Mouse (Mus musculus) adrenal gland, adult (tissue): ENCODE measurements around the gene Gpr137c.

Experiments
- DNase-seq, 2 experiments: peaks; one replicate each; pipeline ENCODE4 v3.0.0; 2022 to 2023; ENCODE audit warnings: low spot score in 1 of 2; ENCODE audit not compliant: inconsistent age in 2 of 2

The Gpr137c gene

DNA sequence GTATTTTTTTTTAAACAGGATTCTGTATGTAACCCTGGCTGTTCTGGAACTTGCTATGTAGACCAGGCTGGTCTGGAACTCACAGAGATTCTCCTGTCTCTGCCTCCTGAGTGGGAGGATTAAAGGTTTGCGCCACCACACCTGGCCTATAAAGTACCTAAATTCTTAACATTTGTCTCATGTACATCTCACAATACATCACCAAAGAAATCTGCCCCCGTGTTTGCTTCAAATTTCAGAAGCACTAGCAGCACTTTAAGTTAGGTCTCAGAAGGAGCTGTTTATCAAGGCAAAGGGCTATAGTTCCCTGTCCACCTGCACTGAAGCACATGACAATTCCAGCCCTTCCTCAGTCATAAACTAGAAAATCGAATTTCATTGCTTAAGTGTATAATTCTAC lies 62.5 kb downstream of the Gpr137c start:
- DNase-seq, result no peak

DNA sequence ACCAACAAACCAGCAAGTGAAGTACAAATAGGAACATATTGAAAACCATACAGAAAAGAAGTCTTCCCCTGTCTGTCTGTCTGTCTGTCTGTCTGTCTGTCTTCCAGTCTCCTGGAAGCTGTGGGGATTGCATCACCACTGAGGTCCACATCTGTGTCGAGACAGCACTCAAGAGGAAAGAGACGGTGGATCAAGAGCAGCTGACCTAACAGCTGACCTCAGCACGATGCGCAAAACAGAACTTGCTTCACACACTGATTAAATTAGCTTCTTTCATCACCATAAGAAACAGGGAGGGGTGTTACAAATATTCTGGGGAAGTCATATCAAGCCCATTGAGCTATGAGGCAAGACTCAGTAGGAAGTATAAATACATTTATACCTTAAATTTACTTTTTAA lies 72.1 kb downstream of the Gpr137c start:
- no peak for DNase-seq

DNA sequence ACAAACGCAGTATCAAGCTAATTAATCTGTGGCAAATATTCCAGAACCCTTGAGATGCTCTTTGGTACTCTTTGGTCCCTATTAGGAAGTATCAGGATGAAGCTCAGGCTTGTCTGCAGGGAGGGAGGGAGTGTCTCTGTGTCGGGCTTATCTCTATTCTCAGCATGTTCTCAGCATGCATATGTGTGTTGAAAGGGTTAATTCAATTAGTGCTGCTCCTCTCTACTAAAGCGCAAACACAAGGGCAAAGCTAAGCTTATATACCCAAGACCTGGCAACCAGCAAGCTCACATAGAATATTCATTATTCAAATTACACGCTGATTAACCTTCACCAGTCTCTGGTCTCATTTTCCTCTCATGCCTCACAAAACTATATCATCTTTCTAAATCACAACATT lies 84.4 kb downstream of the Gpr137c start:
- no peak for DNase-seq

DNA sequence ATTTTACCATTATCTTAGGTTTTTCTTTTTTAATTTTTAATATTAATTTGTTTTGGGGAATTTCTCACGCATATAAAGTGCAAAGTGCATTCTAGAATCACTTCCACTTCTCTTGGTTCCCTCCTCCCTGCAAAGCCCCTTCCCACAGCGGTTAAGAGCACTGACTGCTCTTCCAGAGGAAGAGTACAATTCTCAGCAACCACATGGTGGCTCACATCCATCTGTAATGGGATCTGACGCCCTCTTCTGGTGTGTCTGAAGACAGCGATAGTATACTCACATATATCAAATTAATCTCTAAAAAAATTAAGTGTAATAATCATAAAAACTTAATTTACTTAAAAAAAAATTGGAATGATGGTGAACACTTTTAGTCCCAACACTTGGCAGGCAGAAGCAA lies 84.9 kb downstream of the Gpr137c start:
- no peak for DNase-seq

DNA sequence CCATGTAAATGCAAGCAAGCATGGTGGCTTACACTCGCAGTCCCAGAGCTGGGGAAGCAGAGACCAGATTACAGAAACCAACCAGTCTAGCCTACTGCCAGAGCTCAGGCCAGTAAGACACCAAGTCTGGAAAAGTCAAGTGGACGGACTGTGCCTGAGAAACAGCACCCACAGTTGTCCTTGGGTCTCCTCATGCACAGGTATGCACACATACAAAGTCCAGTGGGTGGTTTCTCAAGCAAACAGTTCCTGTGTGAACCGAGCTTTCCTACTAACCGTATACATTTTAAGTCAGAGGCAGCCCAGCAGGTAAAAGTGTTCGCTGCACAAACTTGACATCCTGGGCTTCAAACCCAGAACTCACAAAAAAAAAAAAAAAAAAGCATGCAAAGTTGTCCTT lies 86.3 kb downstream of the Gpr137c start:
- DNase-seq, result peak in 1 of 2 experiments; percentile 16

DNA sequence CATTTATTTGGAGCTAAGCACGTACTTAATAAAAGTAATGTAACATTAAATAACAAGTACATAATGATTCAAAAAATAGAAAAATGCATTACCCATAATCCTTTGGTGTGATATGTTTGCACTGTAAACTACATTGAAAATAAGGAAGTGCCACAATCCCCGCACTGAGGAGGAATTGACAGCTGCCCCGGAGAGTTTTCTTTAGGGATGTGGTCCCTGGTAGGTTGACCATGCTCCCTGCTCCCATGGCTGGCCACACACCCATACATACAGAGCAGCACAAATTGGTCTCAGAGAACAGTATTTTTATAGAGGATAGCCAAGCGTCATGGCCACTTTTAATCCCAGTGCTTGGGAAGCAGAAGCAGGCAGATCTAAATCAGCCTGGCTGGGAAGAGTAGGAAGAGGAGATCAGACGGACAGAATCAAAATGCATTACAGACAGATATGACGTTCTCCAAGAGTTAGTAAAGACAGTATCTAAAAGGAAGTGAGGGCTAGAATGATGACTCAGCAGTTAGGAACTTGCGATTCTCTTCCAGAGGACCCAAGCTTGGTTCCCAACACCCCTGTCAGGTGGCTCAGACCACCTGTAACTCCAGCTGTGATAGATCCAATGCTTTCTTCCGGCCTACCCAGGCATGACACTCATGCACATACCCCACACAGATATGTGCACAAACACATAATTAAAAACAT lies 88.3 kb downstream of the Gpr137c start:
- DNase-seq, result peak in 1 of 2 experiments; percentile 20

DNA sequence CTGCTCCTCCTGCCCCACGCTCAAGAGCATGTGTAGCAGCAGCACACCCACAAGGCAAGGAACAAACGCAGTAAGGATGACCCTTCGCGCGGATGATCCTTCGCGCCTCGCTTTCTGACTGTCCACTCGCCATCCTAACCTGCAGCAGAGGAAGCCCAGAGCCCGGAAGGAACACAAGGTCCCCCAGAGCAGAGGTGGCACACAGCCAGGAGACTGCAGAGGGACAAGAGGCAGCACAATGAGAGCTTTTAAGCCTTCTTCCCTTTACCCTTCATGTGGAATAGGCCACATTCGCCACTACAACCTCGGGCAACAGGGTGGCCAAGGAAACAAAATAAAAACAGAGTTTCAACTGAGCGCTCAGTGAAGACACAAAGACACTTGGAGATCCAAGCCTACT lies 90.1 kb downstream of the Gpr137c start:
- peak; percentile 54 to 71 for DNase-seq

DNA sequence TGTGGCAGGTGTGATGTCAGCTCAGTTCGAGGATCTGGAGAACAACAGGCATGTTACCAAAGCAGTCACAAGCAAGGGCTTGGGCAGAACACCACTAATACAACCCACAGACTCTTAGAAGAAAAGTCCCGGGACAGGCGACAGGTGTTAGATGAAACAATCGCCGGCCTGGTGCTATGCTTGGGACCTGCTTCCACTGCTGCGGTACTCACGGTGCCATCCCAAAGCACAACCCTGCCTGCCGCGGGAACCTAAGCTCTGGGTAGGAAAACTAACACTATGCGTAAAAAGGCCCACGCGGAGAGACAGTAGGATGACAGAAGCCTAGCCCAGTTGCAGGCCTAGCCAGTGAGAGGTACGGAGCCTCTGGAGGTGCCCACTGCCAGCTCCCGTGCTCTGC lies 90.6 kb downstream of the Gpr137c start:
- peak in 1 of 2 experiments; percentile 14 for DNase-seq

DNA sequence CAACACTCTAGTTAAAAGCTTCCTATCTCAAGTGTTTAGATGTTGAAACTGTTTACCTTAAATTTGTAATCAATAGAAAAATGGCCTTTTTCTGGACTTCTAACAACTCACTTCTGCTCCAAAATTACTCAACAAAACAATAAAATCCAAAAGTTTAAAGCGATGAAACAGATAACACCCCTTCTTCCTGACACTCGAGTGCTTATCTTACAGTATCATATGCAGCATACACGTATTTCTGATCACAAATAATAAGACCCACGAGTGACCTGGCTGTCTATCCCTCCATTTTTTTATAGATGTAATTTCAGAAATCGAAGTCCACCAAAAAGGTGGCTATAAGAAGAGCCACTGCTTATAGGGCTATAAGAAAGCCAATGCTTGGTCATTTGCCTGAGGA lies 97.4 kb downstream of the Gpr137c start:
- no peak for DNase-seq

DNA sequence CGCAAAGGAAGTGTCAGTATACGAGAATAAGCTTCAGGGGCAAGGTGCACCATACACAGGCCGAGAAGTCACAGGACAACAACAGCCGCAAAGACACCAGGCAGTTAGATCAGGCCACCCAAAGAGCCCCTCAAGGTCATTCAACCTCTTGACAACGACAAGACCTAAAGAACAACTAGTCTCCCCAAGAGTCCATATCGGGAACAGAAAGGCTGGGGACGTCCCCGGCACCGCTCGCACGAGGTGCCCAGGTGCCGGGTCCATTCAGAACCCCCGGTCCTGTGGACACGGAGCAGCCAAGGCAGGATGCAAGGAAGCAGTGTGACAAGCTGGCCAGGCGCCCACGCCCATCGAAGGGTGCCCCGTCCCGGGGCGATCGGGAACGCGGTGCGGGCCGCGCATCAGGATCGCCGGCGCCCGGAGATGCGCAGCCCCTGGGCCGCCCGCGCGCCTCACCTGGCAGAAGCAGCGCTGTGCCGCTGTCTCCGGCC lies 98.4 kb downstream of the Gpr137c start:
- no peak for DNase-seq

DNA sequence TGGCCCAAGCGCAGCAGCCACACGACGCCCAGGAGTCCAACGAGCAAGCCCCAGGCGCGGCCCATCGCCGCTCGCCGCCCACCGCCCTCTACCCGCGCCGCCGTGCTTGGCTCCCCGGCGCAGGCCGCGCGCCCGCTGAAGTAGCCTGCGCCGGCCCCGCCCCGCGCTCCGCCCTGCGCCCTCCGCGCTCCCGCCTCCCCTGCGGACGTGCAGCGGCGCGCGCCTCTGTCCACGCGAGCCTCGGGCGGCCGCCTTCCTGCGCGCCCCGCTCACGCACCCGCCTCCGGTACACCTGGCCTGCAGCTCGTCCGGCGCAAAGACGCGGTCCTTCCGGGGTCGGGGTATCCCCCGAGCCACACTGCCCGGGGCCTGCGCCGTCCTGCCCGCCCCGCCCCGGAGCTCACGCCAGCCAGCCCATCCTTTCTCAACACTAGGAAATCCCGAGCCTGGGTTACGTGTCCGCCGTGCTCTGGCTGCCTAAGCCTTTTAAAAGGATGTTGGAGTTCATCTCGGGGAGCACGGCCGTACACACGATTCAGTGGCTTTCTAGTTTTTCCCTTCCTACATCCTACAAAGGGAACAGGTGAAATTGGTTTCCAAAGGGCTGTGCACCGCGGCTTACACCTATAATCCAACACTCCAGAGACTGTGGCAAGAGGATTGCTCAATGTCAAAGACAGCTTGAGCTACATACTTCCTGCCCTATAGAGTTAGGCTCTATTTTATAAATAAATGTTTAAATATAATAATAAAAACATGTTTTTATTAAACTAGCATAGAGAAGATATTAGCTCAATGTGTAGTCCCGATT lies 99.1 kb downstream of the Gpr137c start, which contains the start of gene Ero1l:
Ero1l (minus strand) TSS at position 346 of the 811 bp plus-strand sequence.
- peak; percentile 90 to 96 for DNase-seq

DNA sequence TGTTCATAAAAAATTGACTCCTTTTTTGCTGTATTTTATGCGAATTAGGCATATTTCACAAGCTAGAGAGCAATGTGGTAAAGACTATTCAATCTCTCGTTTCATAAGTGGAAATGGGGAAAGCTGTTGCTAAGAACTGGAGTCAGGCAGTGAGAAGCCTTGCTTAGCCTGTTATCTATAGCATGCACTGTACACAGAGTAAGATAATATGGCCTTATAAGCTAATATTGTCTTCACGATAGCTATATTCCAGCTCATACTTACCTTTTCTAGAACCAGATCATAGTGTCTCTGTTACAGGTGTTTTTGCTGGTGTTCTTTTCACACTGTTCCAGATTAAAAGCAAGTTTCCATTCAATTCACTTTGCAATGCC lies 99.7 kb downstream of the Gpr137c start:
- no peak for DNase-seq

DNA sequence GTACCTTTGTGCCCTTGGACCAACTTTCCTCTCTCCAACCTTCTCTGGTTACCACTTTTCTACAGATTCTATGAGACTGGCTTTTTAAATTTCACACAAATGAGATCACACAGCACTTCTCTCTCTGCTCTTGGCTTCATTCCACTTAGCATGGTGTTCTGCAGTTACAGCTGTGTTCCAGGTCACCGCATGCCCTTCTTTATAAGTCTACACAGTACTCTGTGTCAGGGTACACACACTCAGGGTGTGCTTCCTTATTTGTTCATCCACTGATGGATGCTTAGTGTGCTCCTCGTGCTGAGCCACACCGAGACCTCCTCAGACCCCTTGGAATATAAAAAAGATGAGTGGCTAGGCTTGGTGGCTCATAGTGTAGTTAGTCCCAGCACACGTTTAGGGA lies 100.6 kb downstream of the Gpr137c start:
- no peak for DNase-seq

DNA sequence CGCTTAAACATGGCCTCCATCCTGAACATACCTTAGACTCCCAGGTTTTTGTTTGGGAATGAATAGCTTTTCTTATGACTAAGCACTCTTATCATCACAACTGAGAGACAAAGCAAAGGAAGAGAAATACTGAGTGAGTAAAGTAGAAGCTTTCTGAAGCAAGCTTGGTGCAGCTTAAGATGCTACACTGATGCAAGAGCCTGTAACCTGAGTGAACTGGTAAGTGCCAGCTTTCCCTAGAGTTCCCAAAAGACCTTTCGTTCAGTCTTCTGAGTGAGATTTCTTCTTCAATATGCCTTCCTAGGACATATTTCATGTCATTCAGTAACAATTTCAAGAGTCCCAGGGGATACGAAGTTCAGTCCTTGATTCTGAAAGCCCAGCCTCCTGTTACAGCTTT lies 101.5 kb downstream of the Gpr137c start:
- DNase-seq, result no peak

DNA sequence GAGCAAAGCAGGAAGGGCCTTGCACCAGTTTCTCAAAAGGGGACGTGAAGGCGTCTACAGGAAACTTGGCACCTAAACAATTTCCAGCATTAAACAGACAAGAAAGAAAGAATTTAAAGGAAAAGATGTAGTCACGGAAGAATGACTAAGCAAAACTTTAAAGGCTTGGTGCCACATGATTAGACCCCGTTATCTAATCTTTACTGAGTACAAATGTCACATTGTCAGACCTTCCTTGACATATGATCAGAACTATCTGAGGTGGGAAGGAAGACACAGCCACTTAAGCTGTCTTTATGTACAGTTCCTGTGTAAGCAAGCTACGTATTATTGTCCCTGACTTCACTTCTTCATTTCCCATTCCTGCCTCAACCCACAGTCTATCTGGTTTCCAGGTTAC lies 102.1 kb downstream of the Gpr137c start:
- peak in 1 of 2 experiments; percentile 42 for DNase-seq

DNA sequence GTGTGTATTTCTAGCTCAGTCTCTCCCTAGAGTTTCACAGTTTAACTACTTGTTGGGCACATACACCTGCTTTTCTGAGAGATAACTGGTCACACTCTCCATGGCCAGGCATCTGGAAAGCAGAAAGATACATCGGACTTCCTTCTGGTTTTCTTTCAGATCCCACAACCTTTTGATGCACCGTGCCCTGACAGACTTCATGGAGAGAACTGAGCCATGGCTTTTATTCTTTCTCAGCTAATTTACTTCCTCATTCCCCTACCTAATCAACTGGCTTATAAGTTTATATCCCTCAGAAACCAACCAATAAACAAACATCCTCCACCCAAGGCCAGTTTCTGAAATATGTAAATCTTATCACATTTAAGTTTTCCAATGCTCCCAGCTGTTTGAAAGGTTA lies 102.9 kb downstream of the Gpr137c start:
- DNase-seq, result no peak

DNA sequence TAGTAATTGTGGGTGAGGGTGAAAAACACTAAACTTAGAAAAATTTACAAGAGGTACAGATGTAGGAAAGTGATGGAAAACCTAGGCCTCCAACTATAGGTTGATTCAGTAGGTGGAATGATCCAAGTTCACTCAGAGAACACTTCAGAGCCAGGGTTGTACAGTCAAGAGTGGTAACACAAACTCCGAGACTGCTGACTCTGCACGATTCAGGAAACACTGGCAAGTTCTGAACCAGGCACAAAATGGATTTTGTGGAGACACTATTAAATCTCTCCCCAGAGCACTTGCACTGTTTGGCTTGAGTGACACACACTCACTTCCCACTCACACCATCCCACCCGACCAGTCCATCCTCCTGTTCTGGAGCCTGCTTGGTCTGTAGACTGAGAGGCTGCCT lies 103.8 kb downstream of the Gpr137c start:
- DNase-seq, result no peak

DNA sequence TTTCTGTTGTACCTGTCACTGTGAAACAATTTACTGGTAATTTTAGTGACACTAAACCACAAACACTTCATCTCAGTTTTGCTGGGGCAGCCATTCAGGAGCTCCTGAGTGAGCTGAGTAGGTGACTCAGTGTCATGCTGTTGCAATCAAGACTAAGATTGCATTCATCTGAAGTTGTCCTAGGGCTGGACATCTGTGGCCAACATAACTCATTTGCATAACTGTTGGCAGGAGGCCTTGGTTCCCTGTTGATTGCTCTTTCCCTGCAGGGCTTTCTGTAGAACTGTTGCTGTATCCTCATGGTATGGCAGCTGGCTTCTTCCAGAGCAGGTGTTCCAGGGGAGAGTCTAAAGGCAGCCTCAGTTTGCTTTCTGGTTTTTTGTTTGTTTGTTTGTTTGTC lies 106.0 kb downstream of the Gpr137c start:
- DNase-seq, result peak; percentile 27 to 86

DNA sequence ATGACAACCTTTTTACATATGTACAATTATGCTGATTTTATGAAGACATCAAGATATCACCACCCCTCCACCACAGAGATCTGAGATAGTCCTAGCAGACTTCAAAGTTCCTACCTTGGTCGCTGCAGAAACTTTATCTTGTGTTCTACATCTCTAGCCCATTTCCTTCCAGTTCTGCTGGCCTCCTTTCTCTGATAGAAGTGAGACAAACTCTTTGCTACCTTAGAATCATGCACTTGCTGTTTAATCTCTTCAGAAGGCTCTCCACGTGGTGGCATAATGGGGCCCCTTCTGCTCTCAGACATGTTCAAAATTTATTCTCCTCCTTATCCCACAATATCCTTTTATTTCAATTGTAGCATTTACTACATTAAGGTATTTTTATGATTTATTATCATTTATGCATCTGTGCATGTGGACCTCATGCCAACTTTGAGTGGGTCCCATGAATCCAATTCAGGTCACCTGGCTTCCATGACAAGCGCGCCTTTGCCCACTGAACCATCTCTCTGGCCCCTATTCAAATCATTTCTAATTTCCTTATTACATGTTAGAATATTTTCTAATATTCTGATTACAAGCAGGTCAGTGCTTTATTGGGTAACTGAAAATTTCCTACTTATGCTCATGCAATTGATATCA lies 108.7 kb downstream of the Gpr137c start:
- DNase-seq, result no peak

DNA sequence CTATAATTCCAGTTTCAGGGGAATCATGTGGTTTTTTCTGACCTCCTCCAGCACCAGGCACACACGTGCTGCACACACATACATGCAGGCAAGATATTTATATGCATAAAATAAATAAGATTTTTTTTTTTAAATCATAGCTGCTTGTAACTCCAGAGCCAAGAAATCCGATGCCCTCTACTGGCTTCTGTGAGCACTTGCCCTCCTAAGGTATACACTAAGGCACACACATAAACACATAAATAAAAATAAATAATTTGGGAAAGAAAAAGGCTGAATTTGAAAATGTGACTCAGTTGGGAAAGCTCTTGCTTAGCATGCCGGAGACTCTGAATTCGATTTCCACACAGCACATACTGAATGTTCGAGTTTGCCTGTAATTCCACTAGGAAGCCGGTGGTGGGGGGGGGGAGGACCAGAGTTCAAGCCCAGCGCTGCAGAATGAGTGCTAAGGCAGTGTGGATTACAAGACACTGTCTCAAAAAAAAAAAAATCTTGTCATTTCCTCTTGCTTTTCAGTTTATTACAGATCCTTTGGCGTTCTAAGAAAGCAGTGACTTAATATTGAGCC lies 109.6 kb downstream of the Gpr137c start:
- no peak for DNase-seq

DNA sequence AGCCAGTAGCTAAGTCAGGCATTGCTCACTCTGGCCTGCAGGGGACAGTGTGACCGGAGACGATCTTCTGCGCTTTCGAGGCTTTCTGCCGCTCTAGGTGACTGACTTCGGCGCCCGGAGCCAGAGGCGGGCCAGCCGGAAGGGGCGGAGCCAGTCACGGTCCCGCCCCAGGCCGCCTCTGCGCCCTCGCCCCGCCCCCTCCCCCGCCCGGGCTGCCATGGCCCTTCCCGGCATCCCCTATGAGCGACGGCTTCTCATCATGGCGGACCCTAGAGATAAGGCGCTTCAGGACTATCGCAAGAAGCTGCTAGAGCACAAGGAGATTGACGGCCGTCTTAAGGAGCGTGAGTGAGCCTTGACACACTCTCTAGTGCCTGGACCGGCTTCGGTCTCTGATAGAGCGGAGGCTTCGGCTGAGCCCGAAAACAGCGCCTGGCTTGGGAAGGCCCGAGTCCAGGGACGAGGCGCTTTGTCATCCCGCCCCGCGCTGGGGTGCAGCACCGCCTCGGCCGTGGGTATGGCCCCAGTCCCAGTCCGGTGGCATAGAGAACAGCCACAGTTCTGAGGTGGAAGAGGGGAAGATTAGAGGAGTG lies 110.2 kb downstream of the Gpr137c start, which contains the start of gene Psmc6:
Psmc6 (plus strand) TSS at position 200 of the 593 bp plus-strand sequence.
- peak; percentile 93 to 97 for DNase-seq
